Mouse (Mus musculus) hindbrain, embryonic 12.5 days (tissue): ENCODE measurements around the gene Fkbpl. TPM values are rescaled to one million over a fixed set of nuclear protein-coding genes. Genes with fewer than 3 reads are reported as not detected.

Experiments
- ATAC-seq: fragments of 200-750 bp; cut with Nextera tagmentation; 2 replicates; pipeline ENCODE4 v1.8.0; 2017; ENCODE audit warnings: moderate TSS enrichment; ENCODE audit not compliant: low FRiP score
- H3K27ac ChIP-seq: fragments of 300-500 bp; sonication (generic); 2 replicates; pipeline ENCODE4 v1.5.1; 2016; ENCODE audit warnings: mild to moderate bottlenecking
- H3K27me3 ChIP-seq: fragments of 300-500 bp; sonication (generic); 2 replicates; pipeline ENCODE4 v1.6.1; 2016; ENCODE audit warnings: mild to moderate bottlenecking
- H3K36me3 ChIP-seq: fragments of 300-500 bp; sonication (generic); 2 replicates; pipeline ENCODE4 v1.6.1; 2016; ENCODE audit warnings: mild to moderate bottlenecking
- H3K4me1 ChIP-seq: fragments of 300-500 bp; sonication (generic); 2 replicates; pipeline ENCODE4 v1.6.1; 2016
- H3K4me2 ChIP-seq: fragments of 300-500 bp; sonication (generic); replicated peaks from 2 replicates; pipeline ENCODE4 v1.6.1; 2016; ENCODE audit warnings: mild to moderate bottlenecking
- H3K4me3 ChIP-seq: fragments of 300-500 bp; sonication (generic); 2 replicates; pipeline ENCODE4 v1.5.1; 2016; ENCODE audit warnings: mild to moderate bottlenecking
- H3K9ac ChIP-seq: fragments of 300-500 bp; sonication (generic); 2 replicates; pipeline ENCODE4 v1.6.1; 2016; ENCODE audit warnings: mild to moderate bottlenecking, moderate library complexity
- H3K9me3 ChIP-seq: fragments of 300-500 bp; sonication (generic); replicated peaks from 2 replicates; pipeline ENCODE4 v1.6.1; 2016; ENCODE audit warnings: mild to moderate bottlenecking
- WGBS: fragments of 180-500 bp; shearing (Covaris S2); methylation state at CpG from one replicate; pipeline ENCODE4 v1.1.7; 2016; 5-methylcytosine and 5-hydroxymethylcytosine counted together
- polyA plus RNA-seq: library from polyadenylated mRNA; unstranded; fragments of >200 nt; fragmentation: Nextera tagmentation; extraction: Ambion mirVana; gene quantifications from 2 replicates; pipeline ENCODE4 v1.2.1, GENCODE M21; 2016

Gene Fkbpl
- polyA plus RNA-seq, 1 experiment from 2014 or later: 15.7 TPM

- 94% methylated on average over 8 of the region's 8 CpGs for WGBS
- Histone ChIP-seq H3K36me3 (peaks cover 61% of the 10 kb centered on the region), H3K4me1 (peaks cover 10% of the 10 kb centered on the region)
Measured at GRCm38 (mm10) chr17:34652985-34653384, 8.4 kb downstream of the Fkbpl start.

GRCm38 (mm10) chr17:34653746-34654285, 9.3 kb downstream of the Fkbpl start:
- Histone ChIP-seq H3K4me1 (0 out of 2 replicates have a peak, but pooled peaks cover 4% of the 10 kb centered on the region), H3K27me3 (no peaks in the 10 kb centered on the region), H3K9me3 (no peaks in the 10 kb centered on the region), H3K4me3 (no peak overlapping the region), H3K9ac (no peak overlapping the region; the same call in 1 of the 2 replicates), H3K27ac (no peak overlapping the region), H3K4me2 (no peak overlapping the region), H3K36me3 (peaks cover 61% of the 10 kb centered on the region)
- WGBS: 62% methylated on average over 8 of the region's 9 CpGs
- ATAC-seq: no peak

More at GRCm38 (mm10) chr17:34652985-34653384, 8.4 kb downstream of the Fkbpl start:
- no peak overlapping the region for H3K9ac ChIP-seq
- H3K27ac ChIP-seq: no peak overlapping the region
- no peak overlapping the region for H3K4me3 ChIP-seq
- H3K27me3 ChIP-seq: no peaks in the 10 kb centered on the region
- H3K9me3 ChIP-seq: no peaks in the 10 kb centered on the region
- H3K4me2 ChIP-seq: no peak overlapping the region
- no peak for ATAC-seq

GRCm38 (mm10) chr17:34654392-34654791, 9.8 kb downstream of the Fkbpl start:
- ATAC-seq: no peak
- Histone ChIP-seq H3K4me2 (no peak overlapping the region), H3K4me3 (no peak overlapping the region), H3K9me3 (no peaks in the 10 kb centered on the region), H3K36me3 (peaks cover 56% of the 10 kb centered on the region), H3K4me1 (0 out of 2 replicates have a peak, but pooled peaks cover 4% of the 10 kb centered on the region), H3K27ac (no peak overlapping the region), H3K27me3 (peaks cover 3% of the 10 kb centered on the region), H3K9ac (no peak overlapping the region)
- WGBS: 93% methylated on average over 13 of the region's 13 CpGs

GRCm38 (mm10) chr17:34655160-34655559, 10.6 kb downstream of the Fkbpl start:
- WGBS: 81% methylated on average over 7 of the region's 7 CpGs
- H3K4me1 ChIP-seq: 0 out of 2 replicates have a peak, but pooled peaks cover 4% of the 10 kb centered on the region
- no peak for ATAC-seq
- H3K27ac ChIP-seq: no peak overlapping the region
- peaks cover 48% of the 10 kb centered on the region for H3K36me3 ChIP-seq
- H3K27me3 ChIP-seq: peaks cover 11% of the 10 kb centered on the region
- no peak overlapping the region for H3K9ac ChIP-seq
- no peak overlapping the region for H3K4me3 ChIP-seq
- H3K9me3 ChIP-seq: no peaks in the 10 kb centered on the region
- no peak overlapping the region for H3K4me2 ChIP-seq

- no peaks in the 10 kb centered on the region for H3K9me3 ChIP-seq
- no peak overlapping the region for H3K9ac ChIP-seq
- peaks cover 7% of the 10 kb centered on the region; the same call in 1 of the 2 replicates for H3K4me1 ChIP-seq
- ATAC-seq: 0 out of 2 replicates have a peak, but pooled peaks have one; percentile 20
- H3K36me3 ChIP-seq: peaks cover 44% of the 10 kb centered on the region
- H3K4me2 ChIP-seq: no peak overlapping the region
- WGBS: 60% methylated on average over 3 of the region's 4 CpGs
- H3K27me3 ChIP-seq: peaks cover 15% of the 10 kb centered on the region
- H3K4me3 ChIP-seq: no peak overlapping the region
- no peak overlapping the region for H3K27ac ChIP-seq
Measured at GRCm38 (mm10) chr17:34655581-34655991, 11.0 kb downstream of the Fkbpl start.

- Histone ChIP-seq H3K36me3 (peaks cover 33% of the 10 kb centered on the region), H3K4me2 (no peak overlapping the region), H3K4me3 (no peak overlapping the region), H3K27ac (no peak overlapping the region), H3K9ac (no peak overlapping the region), H3K9me3 (no peaks in the 10 kb centered on the region), H3K4me1 (peaks cover 13% of the 10 kb centered on the region), H3K27me3 (peaks cover 24% of the 10 kb centered on the region)
- no peak for ATAC-seq
- 28% methylated on average over 8 of the region's 8 CpGs for WGBS
Measured at GRCm38 (mm10) chr17:34656666-34657065, 12.1 kb downstream of the Fkbpl start.

GRCm38 (mm10) chr17:34657271-34657670, 12.7 kb downstream of the Fkbpl start:
- WGBS: 37% methylated on average over 2 of the region's 2 CpGs

GRCm38 (mm10) chr17:34658145-34658544, 13.6 kb downstream of the Fkbpl start:
- Histone ChIP-seq H3K4me3 (no peak overlapping the region), H3K4me2 (no peak overlapping the region), H3K4me1 (peaks cover 13% of the 10 kb centered on the region), H3K36me3 (peaks cover 18% of the 10 kb centered on the region), H3K27ac (no peak overlapping the region), H3K9me3 (no peaks in the 10 kb centered on the region), H3K9ac (no peak overlapping the region), H3K27me3 (peaks cover 32% of the 10 kb centered on the region)
- 81% methylated on average over 2 of the region's 2 CpGs for WGBS
- ATAC-seq: no peak

More at GRCm38 (mm10) chr17:34657271-34657670, 12.7 kb downstream of the Fkbpl start:
- peaks cover 13% of the 10 kb centered on the region for H3K4me1 ChIP-seq
- no peak overlapping the region for H3K4me3 ChIP-seq
- H3K9ac ChIP-seq: no peak overlapping the region
- no peak overlapping the region for H3K4me2 ChIP-seq
- H3K9me3 ChIP-seq: no peaks in the 10 kb centered on the region
- no peak overlapping the region for H3K27ac ChIP-seq
- H3K36me3 ChIP-seq: peaks cover 27% of the 10 kb centered on the region
- H3K27me3 ChIP-seq: peaks cover 24% of the 10 kb centered on the region
- no peak for ATAC-seq

GRCm38 (mm10) chr17:34658591-34658990, 14.0 kb downstream of the Fkbpl start:
- H3K36me3 ChIP-seq: peaks cover 14% of the 10 kb centered on the region
- no peak overlapping the region for H3K4me2 ChIP-seq
- H3K27me3 ChIP-seq: peaks cover 35% of the 10 kb centered on the region
- H3K9me3 ChIP-seq: no peaks in the 10 kb centered on the region
- no peak overlapping the region for H3K27ac ChIP-seq
- no peak for ATAC-seq
- no peak overlapping the region for H3K4me3 ChIP-seq
- no peak overlapping the region for H3K9ac ChIP-seq
- whole genome bisulfite sequencing: 86% methylated on average over 3 of the region's 3 CpGs
- peaks cover 13% of the 10 kb centered on the region for H3K4me1 ChIP-seq

- no peak overlapping the region for H3K4me2 ChIP-seq
- WGBS: 74% methylated on average over 12 of the region's 12 CpGs
- H3K4me3 ChIP-seq: no peak overlapping the region
- no peaks in the 10 kb centered on the region for H3K9me3 ChIP-seq
- H3K27ac ChIP-seq: no peak overlapping the region
- peaks cover 13% of the 10 kb centered on the region for H3K4me1 ChIP-seq
- peaks cover 9% of the 10 kb centered on the region for H3K36me3 ChIP-seq
- peaks cover 38% of the 10 kb centered on the region for H3K27me3 ChIP-seq
- H3K9ac ChIP-seq: no peak overlapping the region
- ATAC-seq: no peak
Measured at GRCm38 (mm10) chr17:34659181-34659896, 14.8 kb downstream of the Fkbpl start.

GRCm38 (mm10) chr17:34659897-34660214, 15.3 kb downstream of the Fkbpl start:
- H3K27me3 ChIP-seq: peaks cover 38% of the 10 kb centered on the region
- no peak overlapping the region for H3K9ac ChIP-seq
- no peak for ATAC-seq
- H3K9me3 ChIP-seq: no peaks in the 10 kb centered on the region
- peaks cover 13% of the 10 kb centered on the region for H3K4me1 ChIP-seq
- 65% methylated on average over 3 of the region's 3 CpGs for WGBS
- H3K4me2 ChIP-seq: no peak overlapping the region
- H3K36me3 ChIP-seq: peaks cover 4% of the 10 kb centered on the region; the same call in 1 of the 2 replicates
- H3K27ac ChIP-seq: no peak overlapping the region
- H3K4me3 ChIP-seq: no peak overlapping the region

- Histone ChIP-seq H3K4me3 (no peak overlapping the region), H3K27ac (no peak overlapping the region), H3K4me2 (no peak overlapping the region), H3K9ac (no peak overlapping the region), H3K36me3 (no peaks in the 10 kb centered on the region), H3K9me3 (no peaks in the 10 kb centered on the region), H3K27me3 (peaks cover 38% of the 10 kb centered on the region), H3K4me1 (peaks cover 13% of the 10 kb centered on the region)
- WGBS: 37% methylated on average over 10 of the region's 11 CpGs
- no peak for ATAC-seq
Measured at GRCm38 (mm10) chr17:34660259-34660820, 15.8 kb downstream of the Fkbpl start.
